Mouse (Mus musculus) WW6 (cell line): Measurements from ENCODE around the gene Tbc1d7.

Source experiments
- DNase-seq: peaks from one replicate; pipeline ENCODE4 v3.0.0-alpha.2; 2013; ENCODE audit warnings: low read depth, low spot score

Tbc1d7 gene

GRCm38 (mm10) chr13:43193932-43194331 is 22.6 kb upstream of the Tbc1d7 start:
- DNase-seq: no peak

GRCm38 (mm10) chr13:43193266-43193665 is 22.0 kb upstream of the Tbc1d7 start:
- DNase-seq: no peak

- no peak for DNase-seq
These were observed 20.5 kb upstream of the Tbc1d7 start for GRCm38 (mm10) chr13:43191741-43192192.

- no peak for DNase-seq
These were observed 20.0 kb upstream of the Tbc1d7 start for GRCm38 (mm10) chr13:43191290-43191689.

- DNase-seq: no peak
These were observed 16.4 kb upstream of the Tbc1d7 start for GRCm38 (mm10) chr13:43187736-43188135.

GRCm38 (mm10) chr13:43183248-43184055 is 12.2 kb upstream of the Tbc1d7 start:
- no peak for DNase-seq

GRCm38 (mm10) chr13:43182465-43183201 is 11.3 kb upstream of the Tbc1d7 start:
- no peak for DNase-seq

GRCm38 (mm10) chr13:43181104-43181503 is 9.8 kb upstream of the Tbc1d7 start:
- no peak for DNase-seq

- DNase-seq: no peak
These were observed 6.0 kb upstream of the Tbc1d7 start for GRCm38 (mm10) chr13:43177317-43177716.

- no peak for DNase-seq
These were observed 5.4 kb upstream of the Tbc1d7 start for GRCm38 (mm10) chr13:43176676-43177075.

- DNase-seq: peak; percentile 48
These were observed 2.0 kb upstream of the Tbc1d7 start for GRCm38 (mm10) chr13:43173262-43173661.

GRCm38 (mm10) chr13:43172036-43172713 is 874 bp upstream of the Tbc1d7 start:
- peak; percentile 40 for DNase-seq

GRCm38 (mm10) chr13:43167721-43168120 is 3.6 kb downstream of the Tbc1d7 start:
- no peak for DNase-seq

GRCm38 (mm10) chr13:43159429-43159828 is 11.9 kb downstream of the Tbc1d7 start:
- DNase-seq: no peak

GRCm38 (mm10) chr13:43158281-43158680 is 13.0 kb downstream of the Tbc1d7 start:
- DNase-seq: no peak

- no peak for DNase-seq
These were observed 13.9 kb downstream of the Tbc1d7 start for GRCm38 (mm10) chr13:43157370-43157769.

GRCm38 (mm10) chr13:43152005-43152520 is 19.2 kb downstream of the Tbc1d7 start:
- DNase-seq: no peak

GRCm38 (mm10) chr13:43149661-43150060 is 21.6 kb downstream of the Tbc1d7 start:
- DNase-seq: no peak

- no peak for DNase-seq
These were observed 22.6 kb downstream of the Tbc1d7 start for GRCm38 (mm10) chr13:43148692-43149091.

- DNase-seq: no peak
These were observed 24.6 kb downstream of the Tbc1d7 start for GRCm38 (mm10) chr13:43146515-43147258.

GRCm38 (mm10) chr13:43144720-43145418 is 26.4 kb downstream of the Tbc1d7 start:
- DNase-seq: no peak
